Mouse (Mus musculus) liver, postnatal 0 days (tissue): Measurements from ENCODE around the gene Nudt9. TPM values are rescaled to one million over a fixed set of nuclear protein-coding genes. Genes with fewer than 3 reads are reported as not detected.

ENCODE experiments used
- ATAC-seq: fragments of 200-750 bp; cut with Nextera tagmentation; 2 replicates; pipeline ENCODE4 v1.8.0; 2017; ENCODE audit warnings: mild to moderate bottlenecking, moderate library complexity
- DNase-seq: peaks from one replicate; pipeline ENCODE4 v3.0.0-alpha.2; 2016
- H3K27ac ChIP-seq: fragments of 300-500 bp; sonication (generic); 2 replicates; pipeline ENCODE4 v1.5.1; 2014; ENCODE audit warnings: antibody characterized with exemption, moderate library complexity, mild to moderate bottlenecking, low read depth
- H3K27me3 ChIP-seq: fragments of 300-500 bp; sonication (generic); 2 replicates; pipeline ENCODE4 v1.6.1; 2014; ENCODE audit warnings: low read length, control low read depth, mixed read lengths; ENCODE audit not compliant: insufficient read depth
- H3K36me3 ChIP-seq: fragments of 300-500 bp; sonication (generic); replicated peaks from 2 replicates; pipeline ENCODE4 v1.6.1; 2014; ENCODE audit warnings: mild to moderate bottlenecking, control low read depth, low read length, moderate library complexity, mixed read lengths; ENCODE audit not compliant: insufficient read depth
- H3K4me1 ChIP-seq: fragments of 300-500 bp; sonication (generic); 2 replicates; pipeline ENCODE4 v1.6.1; 2014; ENCODE audit warnings: antibody characterized with exemption, mild to moderate bottlenecking, control low read depth; ENCODE audit not compliant: insufficient read depth
- H3K4me2 ChIP-seq: fragments of 300-500 bp; sonication (generic); 2 replicates; pipeline ENCODE4 v1.6.1; 2014; ENCODE audit warnings: low read depth, mild to moderate bottlenecking, low read length, moderate library complexity, mixed read lengths
- H3K4me3 ChIP-seq: fragments of 300-500 bp; sonication (generic); 2 replicates; pipeline ENCODE4 v1.5.1; 2014; ENCODE audit warnings: low read depth, low read length
- H3K9ac ChIP-seq: fragments of 300-500 bp; sonication (generic); replicated peaks from 2 replicates; pipeline ENCODE4 v1.6.1; 2014; ENCODE audit warnings: mild to moderate bottlenecking, moderate library complexity
- H3K9me3 ChIP-seq: fragments of 300-500 bp; sonication (generic); 2 replicates; pipeline ENCODE4 v1.6.1; 2016; ENCODE audit warnings: mild to moderate bottlenecking, control low read depth, low read length, mixed read lengths
- CTCF ChIP-seq: sonication (generic); IDR thresholded peaks from 2 replicates; pipeline ENCODE4 v1.5.1; 2016; ENCODE audit warnings: antibody characterized with exemption, low read depth
- EP300 ChIP-seq: IDR thresholded peaks from 2 replicates; pipeline ENCODE4 v1.6.1; 2016; ENCODE audit warnings: antibody characterized with exemption, low read depth, mild to moderate bottlenecking
- WGBS: fragments of 180-500 bp; shearing (Covaris S2); extraction: QIAGEN DNeasy Blood & Tissue Kit; methylation state at CpG from one replicate; pipeline ENCODE4 v1.1.7; 2014; ENCODE audit not compliant: insufficient replicate concordance; 5-methylcytosine and 5-hydroxymethylcytosine counted together
- polyA plus RNA-seq: library from polyadenylated mRNA; unstranded; fragments of >200 nt; fragmentation: Nextera tagmentation; extraction: Ambion mirVana; gene quantifications from 2 replicates; pipeline ENCODE4 v1.2.1, GENCODE M21; 2015

Gene Nudt9
- polyA plus RNA-seq, 1 experiment from 2014 or later = 48.5 TPM

DNA sequence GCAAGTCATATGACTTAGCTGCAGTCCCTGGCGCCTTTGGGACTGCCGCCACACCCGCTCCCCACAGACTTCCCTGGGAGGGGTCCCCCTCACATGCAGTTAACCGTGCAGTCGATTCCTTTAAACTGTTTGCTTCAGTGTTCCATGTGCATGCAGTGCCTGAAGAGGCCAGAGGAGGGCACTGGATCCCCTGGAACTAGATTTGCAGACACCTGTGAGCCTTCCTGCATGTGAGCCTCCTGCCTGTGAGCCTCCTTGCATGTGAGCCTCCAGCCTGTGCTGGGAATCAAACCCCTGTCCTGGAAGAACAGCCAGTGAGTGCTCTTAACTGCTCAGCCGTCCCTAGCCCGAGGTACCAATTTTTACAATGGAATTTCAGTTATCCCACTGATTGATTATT, 22.6 kb downstream of the Nudt9 start:
- no peaks in the 10 kb centered on the region for H3K27me3 ChIP-seq
- no peaks in the 10 kb centered on the region for H3K4me1 ChIP-seq
- ATAC-seq (no peak), DNase-seq (peak; percentile 38)
- no peaks in the 10 kb centered on the region for H3K9me3 ChIP-seq
- H3K4me3 ChIP-seq = no peak overlapping the region
- no peak overlapping the region for H3K4me2 ChIP-seq
- H3K36me3 ChIP-seq = peaks cover 11% of the 10 kb centered on the region
- no peak overlapping the region for H3K9ac ChIP-seq
- 89% methylated on average over 7 of the region's 7 CpGs for WGBS
- H3K27ac ChIP-seq = no peak overlapping the region
- TF ChIP-seq CTCF (peak; percentile 63), EP300 (no peak)

DNA sequence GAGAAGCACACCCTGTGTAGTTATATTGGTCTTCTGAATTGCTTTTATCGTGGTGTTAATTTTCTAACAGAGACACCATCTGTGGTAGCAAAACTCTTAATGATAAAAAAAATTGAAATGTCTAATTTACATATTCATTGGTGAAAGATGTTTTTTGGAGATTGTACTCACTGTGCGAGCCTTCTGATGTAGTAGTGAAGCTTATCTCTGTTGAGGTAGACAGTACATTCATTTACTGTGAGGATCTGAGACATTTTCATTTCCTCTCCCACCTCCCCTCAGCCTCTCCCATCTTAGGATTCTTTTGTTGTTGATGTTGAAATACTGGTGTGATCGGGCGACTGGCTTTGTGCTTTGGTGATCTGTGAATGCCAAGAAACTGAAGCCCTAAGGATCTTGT, 24.9 kb downstream of the Nudt9 start:
- 68% methylated on average over 4 of the region's 4 CpGs for WGBS
- no peak overlapping the region for H3K4me3 ChIP-seq
- no peaks in the 10 kb centered on the region for H3K4me1 ChIP-seq
- no peaks in the 10 kb centered on the region for H3K9me3 ChIP-seq
- ATAC-seq (no peak), DNase-seq (no peak)
- TF ChIP-seq EP300 (no peak), CTCF (no peak)
- no peak overlapping the region for H3K27ac ChIP-seq
- H3K36me3 ChIP-seq = no peaks in the 10 kb centered on the region
- H3K4me2 ChIP-seq = no peak overlapping the region
- H3K27me3 ChIP-seq = peaks cover 7% of the 10 kb centered on the region; the same call in 1 of the 2 replicates
- no peak overlapping the region for H3K9ac ChIP-seq

DNA sequence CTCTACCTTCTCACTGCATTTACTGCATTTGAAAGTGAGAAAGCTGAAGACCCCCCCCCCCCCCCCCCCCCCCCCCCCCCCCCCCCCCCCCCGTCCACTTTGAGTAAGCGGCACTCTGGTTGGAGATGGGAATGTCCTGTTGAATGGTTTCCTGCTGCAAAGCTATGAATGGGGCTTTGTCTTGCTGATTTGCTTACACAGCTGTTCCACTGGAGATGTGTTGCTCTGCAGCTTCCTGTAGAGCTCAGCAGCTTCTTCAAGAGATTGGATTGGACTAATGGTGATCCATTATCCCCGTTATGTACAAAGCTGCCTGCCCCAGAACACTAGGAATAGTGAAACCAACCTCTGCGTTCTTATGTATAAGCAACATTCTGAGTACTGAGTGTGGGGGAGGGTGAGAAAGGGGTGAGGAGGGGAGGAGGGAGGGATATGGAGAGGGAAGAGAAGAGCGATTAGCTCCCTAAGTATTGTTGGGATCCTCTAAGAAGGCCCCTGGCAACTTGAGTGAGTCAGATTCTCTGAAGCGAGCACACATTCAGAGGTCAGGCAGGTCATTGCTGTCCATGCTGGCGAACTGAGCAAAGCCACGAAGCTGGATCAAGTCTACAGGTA, 26.3 kb downstream of the Nudt9 start:
- TF ChIP-seq CTCF (no peak), EP300 (no peak)
- Histone ChIP-seq H3K4me3 (no peak overlapping the region), H3K27ac (no peak overlapping the region; the same call in 1 of the 2 replicates), H3K9ac (no peak overlapping the region), H3K36me3 (no peaks in the 10 kb centered on the region), H3K27me3 (peaks cover 14% of the 10 kb centered on the region; the same call in 1 of the 2 replicates), H3K4me2 (no peak overlapping the region), H3K9me3 (no peaks in the 10 kb centered on the region), H3K4me1 (no peaks in the 10 kb centered on the region)
- ATAC-seq = peak; percentile 57
- DNase-seq = no peak
- 38% methylated on average over 6 of the region's 8 CpGs for WGBS

DNA sequence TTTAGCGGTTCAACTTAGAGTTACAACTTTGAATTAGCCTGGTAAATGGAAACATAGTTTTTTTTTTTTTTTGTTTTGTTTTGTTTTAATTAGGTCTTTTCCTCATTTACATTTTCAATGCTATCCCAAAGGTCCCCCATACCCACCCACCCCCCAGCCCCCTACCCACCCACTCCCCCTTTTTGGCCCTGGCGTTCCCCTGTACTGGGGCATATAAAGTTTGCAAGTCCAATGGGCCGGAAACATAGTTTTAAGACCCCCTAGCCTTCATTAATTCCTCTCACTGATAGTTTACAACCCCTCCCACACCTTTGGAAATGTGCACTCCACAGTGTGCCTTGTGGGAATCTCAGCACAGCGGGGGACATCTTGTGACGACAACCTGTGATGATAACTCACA, 27.5 kb downstream of the Nudt9 start:
- Histone ChIP-seq H3K27me3 (peaks cover 14% of the 10 kb centered on the region; the same call in 1 of the 2 replicates), H3K4me2 (no peak overlapping the region), H3K36me3 (no peaks in the 10 kb centered on the region), H3K27ac (no peak overlapping the region), H3K9ac (no peak overlapping the region), H3K4me1 (no peaks in the 10 kb centered on the region), H3K9me3 (no peaks in the 10 kb centered on the region), H3K4me3 (no peak overlapping the region)
- WGBS = 90% methylated on average over 5 of the region's 5 CpGs
- TF ChIP-seq CTCF (no peak), EP300 (no peak)
- ATAC-seq = no peak
- DNase-seq = no peak

DNA sequence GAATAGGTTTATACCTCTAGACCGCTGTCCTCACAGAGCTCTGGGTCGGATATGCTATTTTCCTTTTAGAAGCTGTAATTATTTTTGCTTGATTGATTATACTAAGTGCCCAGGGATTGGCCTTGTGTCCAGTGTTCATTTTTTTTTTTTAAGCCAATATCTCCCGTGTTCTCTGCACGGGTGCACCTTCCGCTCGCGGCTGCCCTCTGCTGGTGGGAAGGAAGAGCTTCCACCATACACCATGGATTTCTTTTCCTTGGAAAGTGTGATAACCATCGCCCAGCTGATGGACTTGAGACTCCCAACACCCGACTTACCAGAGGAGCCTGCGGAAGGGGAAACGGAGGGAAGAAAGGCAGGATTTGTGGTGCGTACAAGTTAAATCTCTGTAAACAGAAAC, 28.3 kb downstream of the Nudt9 start:
- ATAC-seq = 0 out of 2 replicates have a peak, but pooled peaks have one; percentile 27

DNA sequence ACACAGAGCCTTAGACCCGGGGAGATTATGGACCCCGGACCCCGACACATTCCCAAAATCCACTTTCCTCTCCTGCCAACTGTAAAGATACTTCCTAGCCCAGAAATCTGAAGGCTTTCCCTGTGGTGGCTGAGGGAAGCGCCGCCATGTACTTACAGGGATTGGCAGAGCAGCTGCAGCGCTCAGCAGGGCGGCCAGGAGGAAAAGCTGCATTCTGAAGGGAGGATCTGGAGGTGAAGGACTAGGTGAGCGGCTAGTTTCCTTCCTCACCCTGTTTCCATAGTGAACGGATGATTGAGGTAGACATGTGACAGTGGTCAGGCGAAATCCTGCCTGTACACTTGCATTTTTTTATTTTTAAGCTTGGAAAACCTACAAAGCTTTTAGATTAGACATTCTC, 30.3 kb downstream of the Nudt9 start:
- no peaks in the 10 kb centered on the region for H3K36me3 ChIP-seq
- no peak for ATAC-seq
- no peak overlapping the region for H3K9ac ChIP-seq
- no peak overlapping the region for H3K4me3 ChIP-seq
- DNase-seq = no peak
- TF ChIP-seq EP300 (no peak), CTCF (no peak)
- H3K4me2 ChIP-seq = no peak overlapping the region
- 30% methylated on average over 10 of the region's 10 CpGs for WGBS
- H3K27me3 ChIP-seq = peaks cover 14% of the 10 kb centered on the region; the same call in 1 of the 2 replicates
- H3K4me1 ChIP-seq = no peaks in the 10 kb centered on the region
- H3K9me3 ChIP-seq = no peaks in the 10 kb centered on the region
- no peak overlapping the region for H3K27ac ChIP-seq

More for the DNA sequence above, 28.3 kb downstream of the Nudt9 start:
- no peak overlapping the region for H3K4me2 ChIP-seq
- H3K27ac ChIP-seq = no peak overlapping the region
- H3K9me3 ChIP-seq = no peaks in the 10 kb centered on the region
- H3K36me3 ChIP-seq = no peaks in the 10 kb centered on the region
- H3K4me3 ChIP-seq = no peak overlapping the region
- peaks cover 14% of the 10 kb centered on the region; the same call in 1 of the 2 replicates for H3K27me3 ChIP-seq
- no peak overlapping the region for H3K9ac ChIP-seq
- no peaks in the 10 kb centered on the region for H3K4me1 ChIP-seq
- DNase-seq = peak; percentile 77
- WGBS = 19% methylated on average over 12 of the region's 12 CpGs
- TF ChIP-seq CTCF (peak; percentile 90), EP300 (no peak)
